14 mouse cellular contexts compared by ENCODE assay signal in genomic region chr4:149337353-149337752, GRCm38 (mm10). TPM values are rescaled to one million over a fixed set of nuclear protein-coding genes. Genes with fewer than 3 reads are reported as not detected.
DNase-seq lines count a peak whose midpoint lies in the region; ATAC-seq and TF ChIP-seq lines count a peak whose summit lies in the region.
"Had no signal": no experiment of that assay in that cellular context is flagged by ENCODE, and none has a peak within 500 bp of the region (broad histone marks: within the 10 kb centered on the region; RNA-seq: fewer than 3 reads in every experiment).

No protein-coding gene starts in this region.

- no peak overlapping the region for H3K4me2 ChIP-seq in forebrain, embryonic 13.5 days
- H3K4me2 ChIP-seq: hindbrain, embryonic 14.5 days; liver, embryonic 15.5 days; neural tube, embryonic 12.5 days had no signal

- H3K4me3 ChIP-seq in gastrocnemius, adult 2 months, result no peak overlapping the region
- no peak overlapping the region for H3K4me3 ChIP-seq in heart, embryonic 10.5 days
- H3K4me3 ChIP-seq in forebrain, embryonic 13.5 days, result no peak overlapping the region
- H3K4me3 ChIP-seq: liver, embryonic 15.5 days; neural tube, embryonic 12.5 days had no signal

- peak; percentile 70 for DNase-seq in gastrocnemius, adult 2 months
- no peak for DNase-seq in gastrocnemius, postnatal 4 days (ENCODE audit: low spot score in 2 of 2)
- peak; percentile 51 to 56 for DNase-seq in cerebellum, postnatal 25 days
- DNase-seq in heart, embryonic 10.5 days (ENCODE audit: low spot score), result no peak
- DNase-seq in skeletal muscle tissue, adult 2 months (ENCODE audit: low read depth, low spot score), result peak; percentile 62
- DNase-seq in adrenal gland, postnatal 25 days, result no peak
- DNase-seq: kidney, adult 18-20 months; left cerebral cortex, postnatal 4 days had no signal

- intact Hi-C loops in gastrocnemius, adult 2 months (cut with DNase I), result no loop called here

- 23% methylated on average over 9 of the region's 9 CpGs for WGBS in heart, embryonic 10.5 days
- 94% methylated on average over 9 of the region's 9 CpGs for WGBS in forebrain, embryonic 13.5 days

- peak overlapping the region; percentile 78 for H3K27ac ChIP-seq in gastrocnemius, adult 2 months
- peak overlapping the region; percentile 70; the same call in 1 of the 2 replicates for H3K27ac ChIP-seq in heart, embryonic 10.5 days
- H3K27ac ChIP-seq in forebrain, embryonic 13.5 days, result no peak overlapping the region
- H3K27ac ChIP-seq: hindbrain, embryonic 14.5 days; liver, embryonic 15.5 days; neural tube, embryonic 12.5 days had no signal

- no peak overlapping the region for H3K9ac ChIP-seq in forebrain, embryonic 13.5 days
- H3K9ac ChIP-seq: hindbrain, embryonic 14.5 days; liver, embryonic 15.5 days; neural tube, embryonic 12.5 days had no signal

- no peaks in the 10 kb centered on the region for H3K27me3 ChIP-seq in heart, embryonic 10.5 days (ENCODE audit: insufficient read depth, poor library complexity, severe bottlenecking)
- no peaks in the 10 kb centered on the region for H3K27me3 ChIP-seq in forebrain, embryonic 13.5 days
- H3K27me3 ChIP-seq: liver, embryonic 15.5 days; neural tube, embryonic 12.5 days had no signal

- no peak for ATAC-seq in forebrain, embryonic 13.5 days
- ATAC-seq: midbrain, embryonic 16.5 days had no signal

- peaks cover 61% of the 10 kb centered on the region for H3K4me1 ChIP-seq in heart, embryonic 10.5 days
- H3K4me1 ChIP-seq in forebrain, embryonic 13.5 days, result no peaks in the 10 kb centered on the region
- H3K4me1 ChIP-seq: neural tube, embryonic 12.5 days had no signal

- H3K36me3 ChIP-seq in heart, embryonic 10.5 days, result peaks cover 88% of the 10 kb centered on the region
- H3K36me3 ChIP-seq in forebrain, embryonic 13.5 days (ENCODE audit: poor library complexity, severe bottlenecking), result peaks cover 98% of the 10 kb centered on the region

- no peak for TF ChIP-seq CTCF in gastrocnemius, adult 2 months (IDR thresholded peaks at IDR 0.05)

- H3K9me3 ChIP-seq in heart, embryonic 10.5 days, result no peaks in the 10 kb centered on the region
- no peaks in the 10 kb centered on the region for H3K9me3 ChIP-seq in forebrain, embryonic 13.5 days (replicated peaks)
- H3K9me3 ChIP-seq: G1E; liver, embryonic 15.5 days; neural tube, embryonic 12.5 days had no signal

RNA-seq across cellular contexts. Expression of gene Kif1b, which starts 29.9 kb away (rescaled TPM):
- total RNA-seq in gastrocnemius, adult 2 months (2021), result 100 to 1,000 TPM; 256 to 358 TPM
- 100 to 1,000 TPM; 266 to 283 TPM for total RNA-seq in gastrocnemius, postnatal 4 days (2021)
- 44.8 and 56.6 TPM in 2 replicates for polyA plus RNA-seq in heart, embryonic 10.5 days (2016; fragmentation: Nextera tagmentation; extraction: Ambion mirVana)
- 136 TPM in 2 replicates for polyA plus RNA-seq in forebrain, embryonic 13.5 days (2015; fragmentation: Nextera tagmentation; extraction: Ambion mirVana)
- total RNA-seq in adrenal gland, postnatal 25 days (2021), result 182 and 199 TPM in 2 replicates

Comparison
In these comparisons a context has a peak if more than half of its experiments do, and no peak if none do; other contexts are left out.
1. DNase-seq: peak in gastrocnemius, adult 2 months (single experiment), cerebellum, postnatal 25 days (2 of 2) and skeletal muscle tissue, adult 2 months (single experiment); none in gastrocnemius, postnatal 4 days (0 of 2), heart, embryonic 10.5 days (single experiment) and adrenal gland, postnatal 25 days (single experiment).